Mouse (Mus musculus) neural tube, embryonic 12.5 days (tissue): ENCODE results near the gene Elf5. TPM values are rescaled to one million over a fixed set of nuclear protein-coding genes. Genes with fewer than 3 reads are reported as not detected.

ENCODE experiments used
- ATAC-seq: fragments of 200-750 bp; cut with Nextera tagmentation; 2 replicates; pipeline ENCODE4 v1.8.0; 2017; ENCODE audit warnings: low read depth, mild to moderate bottlenecking, moderate TSS enrichment, moderate library complexity; ENCODE audit not compliant: low FRiP score
- H3K27ac ChIP-seq: fragments of 300-500 bp; sonication (generic); 2 replicates; pipeline ENCODE4 v1.5.1; 2016
- H3K27me3 ChIP-seq: fragments of 300-500 bp; sonication (generic); replicated peaks from 2 replicates; pipeline ENCODE4 v1.6.1; 2016; ENCODE audit warnings: mild to moderate bottlenecking
- H3K36me3 ChIP-seq: fragments of 300-500 bp; sonication (generic); 2 replicates; pipeline ENCODE4 v1.6.1; 2016; ENCODE audit warnings: mild to moderate bottlenecking
- H3K4me1 ChIP-seq: fragments of 300-500 bp; sonication (generic); 2 replicates; pipeline ENCODE4 v1.6.1; 2016
- H3K4me2 ChIP-seq: fragments of 300-500 bp; sonication (generic); replicated peaks from 2 replicates; pipeline ENCODE4 v1.6.1; 2016; ENCODE audit warnings: mild to moderate bottlenecking
- H3K4me3 ChIP-seq: fragments of 300-500 bp; sonication (generic); 2 replicates; pipeline ENCODE4 v1.5.1; 2016
- H3K9ac ChIP-seq: fragments of 300-500 bp; sonication (generic); 2 replicates; pipeline ENCODE4 v1.6.1; 2016; ENCODE audit warnings: mild to moderate bottlenecking
- H3K9me3 ChIP-seq: fragments of 300-500 bp; sonication (generic); 2 replicates; pipeline ENCODE4 v1.6.1; 2016; ENCODE audit warnings: mild to moderate bottlenecking
- WGBS: fragments of 180-500 bp; shearing (Covaris S2); methylation state at CpG from one replicate; pipeline ENCODE4 v1.1.7; 2016; 5-methylcytosine and 5-hydroxymethylcytosine counted together
- polyA plus RNA-seq: library from polyadenylated mRNA; unstranded; fragments of >200 nt; fragmentation: Nextera tagmentation; extraction: Ambion mirVana; gene quantifications from 2 replicates; pipeline ENCODE4 v1.2.1, GENCODE M21; 2016

Elf5 gene
- polyA plus RNA-seq, result not detected in 2 replicates

GRCm38 (mm10) chr2:103411348-103411747 is at the start of gene Elf5:
Elf5 (plus strand) TSS chr2:103411688.
- 90% methylated on average over 6 of the region's 6 CpGs for WGBS
- no peak within 1 kb of the TSS for H3K4me3 ChIP-seq
- no peaks in the 10 kb centered on the region for H3K36me3 ChIP-seq
- no peak within 1 kb of the TSS for H3K27ac ChIP-seq
- no peak for ATAC-seq
- H3K9ac ChIP-seq, result no peak within 1 kb of the TSS
- no peaks in the 10 kb centered on the region for H3K9me3 ChIP-seq
- H3K4me1 ChIP-seq, result peaks cover 8% of the 10 kb centered on the region
- H3K27me3 ChIP-seq, result no peaks in the 10 kb centered on the region
- H3K4me2 ChIP-seq, result no peak within 1 kb of the TSS

- Histone ChIP-seq H3K4me2 (no peak overlapping the region), H3K27ac (no peak overlapping the region), H3K9ac (no peak overlapping the region), H3K27me3 (no peaks in the 10 kb centered on the region), H3K36me3 (no peaks in the 10 kb centered on the region), H3K4me3 (no peak overlapping the region), H3K4me1 (no peaks in the 10 kb centered on the region), H3K9me3 (no peaks in the 10 kb centered on the region)
- 86% methylated on average over 5 of the region's 5 CpGs for WGBS
- no peak for ATAC-seq
Measured at GRCm38 (mm10) chr2:103372541-103372940, 38.9 kb upstream of the Elf5 start.

- WGBS, result 87% methylated on average over 9 of the region's 9 CpGs
- Histone ChIP-seq H3K4me1 (no peaks in the 10 kb centered on the region), H3K27me3 (no peaks in the 10 kb centered on the region)
Measured at GRCm38 (mm10) chr2:103379502-103380160, 31.9 kb upstream of the Elf5 start.

GRCm38 (mm10) chr2:103382174-103382573 is 29.3 kb upstream of the Elf5 start:
- no peak for ATAC-seq
- H3K9me3 ChIP-seq, result no peaks in the 10 kb centered on the region
- WGBS, result 78% methylated on average over 2 of the region's 2 CpGs

More at GRCm38 (mm10) chr2:103379502-103380160, 31.9 kb upstream of the Elf5 start:
- Histone ChIP-seq H3K9me3 (no peaks in the 10 kb centered on the region), H3K4me2 (no peak overlapping the region), H3K27ac (no peak overlapping the region), H3K4me3 (no peak overlapping the region), H3K36me3 (no peaks in the 10 kb centered on the region), H3K9ac (no peak overlapping the region)
- no peak for ATAC-seq

GRCm38 (mm10) chr2:103387881-103388280 is 23.6 kb upstream of the Elf5 start:
- WGBS, result 85% methylated on average over 1 of the region's 1 CpGs
- no peak overlapping the region for H3K27ac ChIP-seq
- H3K27me3 ChIP-seq, result no peaks in the 10 kb centered on the region
- H3K9ac ChIP-seq, result no peak overlapping the region
- ATAC-seq, result no peak
- no peaks in the 10 kb centered on the region for H3K36me3 ChIP-seq
- no peak overlapping the region for H3K4me3 ChIP-seq
- no peak overlapping the region for H3K4me2 ChIP-seq
- peaks cover 7% of the 10 kb centered on the region; the same call in 1 of the 2 replicates for H3K4me1 ChIP-seq
- no peaks in the 10 kb centered on the region for H3K9me3 ChIP-seq

More at GRCm38 (mm10) chr2:103382174-103382573, 29.3 kb upstream of the Elf5 start:
- Histone ChIP-seq H3K27ac (no peak overlapping the region), H3K36me3 (no peaks in the 10 kb centered on the region), H3K4me2 (no peak overlapping the region), H3K4me3 (no peak overlapping the region), H3K9ac (no peak overlapping the region), H3K4me1 (no peaks in the 10 kb centered on the region), H3K27me3 (no peaks in the 10 kb centered on the region)

- Histone ChIP-seq H3K4me1 (peaks cover 7% of the 10 kb centered on the region; the same call in 1 of the 2 replicates), H3K4me3 (no peak overlapping the region), H3K9ac (no peak overlapping the region), H3K27ac (no peak overlapping the region), H3K4me2 (no peak overlapping the region), H3K9me3 (no peaks in the 10 kb centered on the region), H3K27me3 (no peaks in the 10 kb centered on the region), H3K36me3 (no peaks in the 10 kb centered on the region)
- WGBS, result 85% methylated on average over 1 of the region's 1 CpGs
- no peak for ATAC-seq
Measured at GRCm38 (mm10) chr2:103388311-103388710, 23.2 kb upstream of the Elf5 start.

- Histone ChIP-seq H3K36me3 (no peaks in the 10 kb centered on the region), H3K27me3 (no peaks in the 10 kb centered on the region), H3K4me2 (no peak overlapping the region), H3K4me1 (peaks cover 7% of the 10 kb centered on the region; the same call in 1 of the 2 replicates), H3K4me3 (no peak overlapping the region), H3K27ac (no peak overlapping the region), H3K9ac (no peak overlapping the region), H3K9me3 (no peaks in the 10 kb centered on the region)
- WGBS, result 48% methylated on average over 4 of the region's 4 CpGs
- ATAC-seq, result 0 out of 2 replicates have a peak, but pooled peaks have one; percentile 25
Measured at GRCm38 (mm10) chr2:103390086-103390988, 21.2 kb upstream of the Elf5 start.

- no peaks in the 10 kb centered on the region for H3K36me3 ChIP-seq
- H3K9me3 ChIP-seq, result no peaks in the 10 kb centered on the region
- no peak overlapping the region for H3K4me3 ChIP-seq
- H3K4me1 ChIP-seq, result peaks cover 7% of the 10 kb centered on the region; the same call in 1 of the 2 replicates
- H3K9ac ChIP-seq, result no peak overlapping the region
- no peak overlapping the region for H3K4me2 ChIP-seq
- no peaks in the 10 kb centered on the region for H3K27me3 ChIP-seq
- ATAC-seq, result no peak
- 88% methylated on average over 3 of the region's 4 CpGs for WGBS
- no peak overlapping the region for H3K27ac ChIP-seq
Measured at GRCm38 (mm10) chr2:103391626-103392025, 19.9 kb upstream of the Elf5 start.

GRCm38 (mm10) chr2:103398110-103398509 is 13.4 kb upstream of the Elf5 start:
- H3K9me3 ChIP-seq, result no peaks in the 10 kb centered on the region
- H3K27me3 ChIP-seq, result no peaks in the 10 kb centered on the region
- H3K4me2 ChIP-seq, result no peak overlapping the region
- no peaks in the 10 kb centered on the region for H3K4me1 ChIP-seq
- H3K4me3 ChIP-seq, result no peak overlapping the region
- no peak for ATAC-seq
- no peak overlapping the region for H3K9ac ChIP-seq
- H3K27ac ChIP-seq, result no peak overlapping the region
- WGBS, result 77% methylated on average over 6 of the region's 6 CpGs
- H3K36me3 ChIP-seq, result no peaks in the 10 kb centered on the region

GRCm38 (mm10) chr2:103400691-103401090 is 10.8 kb upstream of the Elf5 start:
- no peaks in the 10 kb centered on the region for H3K4me1 ChIP-seq
- no peak for ATAC-seq
- WGBS, result 86% methylated on average over 4 of the region's 4 CpGs
- no peaks in the 10 kb centered on the region for H3K36me3 ChIP-seq
- no peak overlapping the region for H3K9ac ChIP-seq
- H3K9me3 ChIP-seq, result no peaks in the 10 kb centered on the region
- no peak overlapping the region for H3K4me2 ChIP-seq
- H3K4me3 ChIP-seq, result no peak overlapping the region
- H3K27ac ChIP-seq, result no peak overlapping the region
- H3K27me3 ChIP-seq, result no peaks in the 10 kb centered on the region

- H3K4me3 ChIP-seq, result no peak overlapping the region
- H3K27me3 ChIP-seq, result no peaks in the 10 kb centered on the region
- H3K27ac ChIP-seq, result no peak overlapping the region
- H3K4me2 ChIP-seq, result no peak overlapping the region
- no peaks in the 10 kb centered on the region for H3K36me3 ChIP-seq
- WGBS, result 69% methylated on average over 3 of the region's 3 CpGs
- peaks cover 8% of the 10 kb centered on the region for H3K4me1 ChIP-seq
- no peak for ATAC-seq
- no peaks in the 10 kb centered on the region for H3K9me3 ChIP-seq
- no peak overlapping the region for H3K9ac ChIP-seq
Measured at GRCm38 (mm10) chr2:103406239-103406638, 5.2 kb upstream of the Elf5 start.

- no peak overlapping the region for H3K4me2 ChIP-seq
- H3K36me3 ChIP-seq, result no peaks in the 10 kb centered on the region
- no peaks in the 10 kb centered on the region for H3K27me3 ChIP-seq
- no peak overlapping the region for H3K27ac ChIP-seq
- 81% methylated on average over 3 of the region's 3 CpGs for WGBS
- H3K9me3 ChIP-seq, result no peaks in the 10 kb centered on the region
- ATAC-seq, result no peak
- H3K4me1 ChIP-seq, result peaks cover 6% of the 10 kb centered on the region
- no peak overlapping the region for H3K4me3 ChIP-seq
- H3K9ac ChIP-seq, result no peak overlapping the region
Measured at GRCm38 (mm10) chr2:103411816-103412215, 328 bp downstream of the Elf5 start.
